In genomic region chr19:37886355-37887120, GRCm38 (mm10) we compare ENCODE assay signal across 8 mouse cellular contexts.
DNase-seq lines count a peak whose midpoint lies in the region; ATAC-seq and TF ChIP-seq lines count a peak whose summit lies in the region.

No protein-coding gene starts in this region.

- TF ChIP-seq EP300 in stomach, postnatal 0 days (optimal IDR thresholded peaks at IDR 0.05): no peak

- H3K4me1 ChIP-seq in spleen, adult 2 months (ENCODE audit: control insufficient read depth, insufficient read depth, insufficient read length): no peaks in the 10 kb centered on the region
- H3K4me1 ChIP-seq in intestine, embryonic 15.5 days (replicated peaks): 0 out of 2 replicates have a peak, but pooled peaks cover 3% of the 10 kb centered on the region
- H3K4me1 ChIP-seq in midbrain, embryonic 12.5 days: peaks cover 4% of the 10 kb centered on the region; the same call in 1 of the 2 replicates
- no peaks in the 10 kb centered on the region for H3K4me1 ChIP-seq in stomach, postnatal 0 days (replicated peaks; ENCODE audit: control insufficient read depth, insufficient read depth)

- 12% methylated on average over 15 of the region's 15 CpGs for WGBS in spleen, adult 2 months
- 10% methylated on average over 15 of the region's 15 CpGs for WGBS in intestine, embryonic 15.5 days
- WGBS in midbrain, embryonic 12.5 days: 21% methylated on average over 15 of the region's 15 CpGs
- 12% methylated on average over 15 of the region's 15 CpGs for WGBS in stomach, postnatal 0 days

- no peak overlapping the region for H3K9ac ChIP-seq in intestine, embryonic 15.5 days
- peak overlapping the region; percentile 21; the same call in 1 of the 2 replicates for H3K9ac ChIP-seq in midbrain, embryonic 12.5 days (replicated peaks)
- H3K9ac ChIP-seq in stomach, postnatal 0 days (ENCODE audit: low read length): no peak overlapping the region

- H3K27me3 ChIP-seq in spleen, adult 2 months (ENCODE audit: control insufficient read depth, insufficient read depth, low read length): no peaks in the 10 kb centered on the region
- H3K27me3 ChIP-seq in intestine, embryonic 15.5 days (replicated peaks): 0 out of 2 replicates have a peak, but pooled peaks cover 4% of the 10 kb centered on the region
- H3K27me3 ChIP-seq in midbrain, embryonic 12.5 days: peaks cover 87% of the 10 kb centered on the region
- H3K27me3 ChIP-seq in stomach, postnatal 0 days (ENCODE audit: control insufficient read depth, insufficient read depth, low read length): no peaks in the 10 kb centered on the region

- TF ChIP-seq POLR2A in spleen, adult 2 months (IDR thresholded peaks at IDR 0.05; ENCODE audit: low read depth, low read length): no peak

- intact Hi-C loops in left cerebral cortex, postnatal 36 days (cut with DNase I): loop anchor here (2.0 to 5.0 kb wide), 2 partner anchors 51 to 182 kb away; no protein-coding TSS in a partner anchor

- no peaks in the 10 kb centered on the region for H3K9me3 ChIP-seq in intestine, embryonic 15.5 days
- H3K9me3 ChIP-seq in midbrain, embryonic 12.5 days: no peaks in the 10 kb centered on the region
- H3K9me3 ChIP-seq in stomach, postnatal 0 days (ENCODE audit: control insufficient read depth, low read length): no peaks in the 10 kb centered on the region

- peak overlapping the region; percentile 53 for H3K4me2 ChIP-seq in intestine, embryonic 15.5 days (replicated peaks)
- peak overlapping the region; percentile 48 for H3K4me2 ChIP-seq in midbrain, embryonic 12.5 days (replicated peaks)
- H3K4me2 ChIP-seq in stomach, postnatal 0 days (replicated peaks; ENCODE audit: low read depth): peak overlapping the region; percentile 42

- H3K36me3 ChIP-seq in spleen, adult 2 months (ENCODE audit: control insufficient read depth, insufficient read depth, low read length): no peaks in the 10 kb centered on the region
- no peaks in the 10 kb centered on the region for H3K36me3 ChIP-seq in intestine, embryonic 15.5 days
- no peaks in the 10 kb centered on the region for H3K36me3 ChIP-seq in midbrain, embryonic 12.5 days
- no peaks in the 10 kb centered on the region for H3K36me3 ChIP-seq in stomach, postnatal 0 days (ENCODE audit: control insufficient read depth, insufficient read depth, low read length)

- peak; percentile 50; the same call in 1 of the 2 replicates for TF ChIP-seq CTCF in spleen, adult 2 months (IDR thresholded peaks at IDR 0.05; ENCODE audit: extremely low read depth, insufficient read depth, insufficient read length, insufficient replicate concordance)
- TF ChIP-seq CTCF in stomach, postnatal 0 days (IDR thresholded peaks at IDR 0.05; ENCODE audit: low read depth): peak; percentile 90

- no peak overlapping the region for H3K27ac ChIP-seq in spleen, adult 2 months (ENCODE audit: insufficient read depth, low read length)
- no peak overlapping the region for H3K27ac ChIP-seq in intestine, embryonic 15.5 days
- H3K27ac ChIP-seq in midbrain, embryonic 12.5 days (replicated peaks): no peak overlapping the region
- H3K27ac ChIP-seq in stomach, postnatal 0 days (replicated peaks): no peak overlapping the region

- peak; percentile 25; the same call in 1 of the 2 replicates for ATAC-seq in intestine, embryonic 15.5 days
- peak; percentile 58 for ATAC-seq in midbrain, embryonic 12.5 days (ENCODE audit: low FRiP score, low read depth)
- peak; percentile 18; the same call in 1 of the 2 replicates for ATAC-seq in stomach, postnatal 0 days (ENCODE audit: low FRiP score, low TSS enrichment)

- no peak overlapping the region for H3K4me3 ChIP-seq in spleen, adult 2 months (ENCODE audit: extremely low read depth, insufficient read depth, insufficient read length)
- peak overlapping the region; percentile 18; the same call in 1 of the 2 replicates for H3K4me3 ChIP-seq in intestine, embryonic 15.5 days (replicated peaks)
- H3K4me3 ChIP-seq in midbrain, embryonic 12.5 days: peak overlapping the region; percentile 25
- 0 out of 2 replicates have a peak overlapping the region, but pooled peaks have one; percentile 13 for H3K4me3 ChIP-seq in stomach, postnatal 0 days (ENCODE audit: low read depth, low read length)

- DNase-seq in spleen, adult 2 months (ENCODE audit: low read depth in 1 of 2, low spot score in 2 of 2): no peak
- DNase-seq in spleen, postnatal 4 days (ENCODE audit: low spot score in 2 of 2): no peak
- DNase-seq in cerebellum, postnatal 10 days: peak; percentile 76 to 84
- DNase-seq in frontal cortex, postnatal 14 days (ENCODE audit: low spot score in 2 of 2): peak; percentile 17 to 60
- peak; percentile 41 to 63 for DNase-seq in left cerebral cortex, postnatal 36 days (ENCODE audit: low spot score in 2 of 2)
- peak; percentile 55 for DNase-seq in stomach, postnatal 0 days (ENCODE audit: low spot score)

Comparison
In these comparisons a context has a peak if more than half of its experiments do, and no peak if none do; other contexts are left out.
1. DNase-seq: peak in cerebellum, postnatal 10 days (2 of 2), frontal cortex, postnatal 14 days (2 of 2), left cerebral cortex, postnatal 36 days (2 of 2) and stomach, postnatal 0 days (single experiment); none in spleen, adult 2 months (0 of 2) and spleen, postnatal 4 days (0 of 2).
2. Peak in every context shown above with its lines, with median percentiles within 50 percentile points of each other: ATAC-seq and H3K4me2 ChIP-seq.